Mouse (Mus musculus) kidney, adult 9 months (tissue): ENCODE results near the gene Gpr25.
A peak's percentile ranks its signal among the peaks of the same experiment; 100 is the strongest.

Experiments
- DNase-seq: peaks from one replicate; pipeline ENCODE4 v3.0.0; 2022

Gene Gpr25

DNA sequence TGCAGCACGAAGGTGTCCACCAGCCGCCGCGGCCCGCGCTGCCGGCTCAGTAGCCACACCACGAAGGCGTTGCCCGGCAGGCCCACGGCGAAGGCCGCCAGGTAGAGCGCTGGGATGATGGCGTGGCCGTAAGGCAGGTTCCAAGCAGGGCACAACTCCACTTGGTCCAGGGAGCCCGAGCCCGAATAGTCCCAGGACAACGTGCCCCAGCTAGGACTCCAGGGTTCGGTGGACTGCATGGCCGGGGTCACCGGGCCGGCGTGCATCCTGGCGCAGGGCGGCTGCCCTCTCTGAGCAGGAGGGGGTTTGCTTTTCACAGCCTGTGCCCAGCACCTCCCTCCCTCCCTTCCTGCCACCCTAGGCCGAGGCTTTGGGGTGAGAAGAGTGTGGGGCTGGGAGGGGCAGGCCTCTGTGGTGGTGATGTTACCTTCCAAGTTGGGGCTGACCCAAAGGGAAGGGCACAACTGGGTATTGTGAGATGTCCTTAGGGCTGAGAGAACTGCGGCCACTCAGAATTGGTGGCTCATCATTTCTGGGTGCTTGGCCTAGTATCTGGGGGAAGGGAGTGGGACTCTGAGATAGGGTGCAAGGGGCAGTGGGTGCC, at the start of gene Gpr25:
TSS of gene Gpr25 (minus strand) at position 239 of the 604 bp plus-strand sequence.
- no peak for DNase-seq

DNA sequence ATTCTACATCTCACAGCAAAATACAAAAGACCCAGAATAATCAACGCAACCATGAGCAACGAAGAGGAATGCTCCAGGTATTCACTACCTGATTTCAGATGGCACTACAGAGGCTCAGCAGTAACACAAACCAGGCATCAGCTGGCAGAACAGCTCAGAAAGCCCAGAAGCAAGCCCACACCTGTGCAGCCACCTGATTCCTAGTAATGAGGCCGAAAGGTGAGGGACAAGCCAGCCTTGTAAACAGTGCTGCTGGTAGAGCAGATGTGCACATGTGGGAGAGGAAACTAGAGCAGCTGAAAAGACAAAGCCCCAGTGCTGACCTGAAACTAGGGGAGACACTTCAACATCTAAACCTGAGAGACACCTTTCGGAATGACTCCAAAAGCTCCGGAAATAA, 48.5 kb upstream of the Gpr25 start:
- DNase-seq, result no peak

DNA sequence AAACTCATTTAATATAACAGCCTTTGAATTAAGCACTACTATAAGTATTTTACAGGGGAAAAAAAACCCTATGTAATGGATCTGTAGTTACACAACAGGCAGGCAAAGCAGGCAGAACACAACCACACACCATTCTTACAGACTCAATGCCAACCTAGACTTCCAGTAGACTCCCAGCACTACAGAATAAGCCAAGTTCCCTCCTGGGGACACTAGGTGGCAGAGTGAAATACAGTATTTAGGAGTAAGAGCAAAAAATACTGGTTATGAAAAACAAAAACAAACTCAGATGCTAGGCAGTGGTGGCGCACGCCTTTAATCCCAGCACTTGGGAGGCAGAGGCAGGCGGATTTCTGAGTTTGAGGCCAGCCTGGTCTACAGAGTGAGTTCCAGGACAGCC, 45.8 kb upstream of the Gpr25 start:
- peak; percentile 66 for DNase-seq

DNA sequence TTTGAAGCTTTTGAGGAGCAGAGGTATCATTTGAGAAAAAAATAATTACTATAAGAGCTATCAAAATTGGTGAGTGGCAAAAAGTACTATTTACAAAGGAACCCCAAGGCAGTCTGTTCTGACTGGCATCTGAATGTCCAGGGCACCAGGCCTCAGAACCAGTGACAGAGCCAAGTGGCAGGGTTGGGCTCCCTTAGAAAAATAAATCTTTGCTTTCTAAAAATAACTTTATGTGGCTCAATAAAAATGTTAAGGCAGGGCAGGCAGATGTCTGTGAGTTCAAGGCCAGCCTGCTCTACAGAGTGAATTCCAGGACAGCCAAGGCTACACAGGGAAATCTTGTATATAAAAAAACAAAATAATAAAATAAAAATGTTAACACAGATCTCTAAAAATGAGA, 33.3 kb upstream of the Gpr25 start:
- DNase-seq, result no peak

DNA sequence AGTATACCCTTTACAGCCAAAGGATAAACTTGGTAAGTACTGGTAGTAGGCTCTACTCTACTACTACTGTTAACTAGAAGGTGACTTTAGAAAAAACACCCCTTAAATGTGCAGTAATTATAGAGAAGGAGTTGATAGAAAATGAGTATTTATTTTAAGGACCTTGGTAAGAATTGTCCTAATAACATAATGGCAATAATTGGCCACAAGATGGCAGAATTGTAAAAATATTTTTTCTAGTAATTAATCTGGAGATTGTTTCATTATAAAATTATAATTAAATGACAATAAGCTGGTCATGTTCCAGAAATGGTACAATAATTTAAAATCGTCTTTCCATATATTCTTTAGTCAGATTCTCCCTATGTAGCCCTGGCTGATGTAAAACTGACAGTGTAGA, 29.1 kb upstream of the Gpr25 start:
- DNase-seq, result peak; percentile 9

DNA sequence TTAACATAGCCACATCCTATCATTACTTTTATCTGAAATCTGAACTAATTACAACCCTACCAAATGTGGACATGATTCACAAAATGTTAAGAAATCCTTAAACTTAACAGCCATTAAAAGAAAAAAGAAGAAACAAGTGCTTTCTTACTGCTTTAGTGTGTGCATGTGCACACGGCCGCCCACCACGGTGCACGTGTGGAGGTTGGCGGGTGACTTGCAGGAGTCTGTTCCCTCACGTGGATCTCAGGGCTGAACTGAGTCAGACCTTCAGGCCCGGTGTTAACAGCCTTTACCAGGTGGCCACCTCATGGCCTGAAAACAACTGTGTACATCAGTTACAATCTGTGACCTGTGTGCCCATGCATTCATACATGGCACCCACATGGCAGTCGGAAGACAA, 16.7 kb upstream of the Gpr25 start:
- no peak for DNase-seq

DNA sequence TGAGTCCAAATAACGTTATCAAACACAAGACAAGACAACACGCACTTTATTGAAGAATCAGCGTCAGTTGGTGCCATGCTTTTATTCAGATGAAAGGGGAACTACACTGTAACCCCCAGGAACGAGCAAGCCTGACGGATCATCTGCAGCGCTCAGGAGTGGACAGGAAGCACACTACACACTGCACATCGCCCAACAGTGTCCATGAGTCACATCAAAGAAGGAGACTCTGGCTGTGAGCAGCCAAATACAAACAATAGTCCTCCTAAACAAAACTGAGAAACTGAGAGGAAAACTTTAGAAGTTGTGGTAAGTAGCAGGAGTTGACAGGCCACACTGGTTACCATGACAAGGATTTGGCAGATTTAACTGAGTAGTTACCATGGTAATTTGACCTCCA, 7.6 kb upstream of the Gpr25 start:
- DNase-seq, result no peak

DNA sequence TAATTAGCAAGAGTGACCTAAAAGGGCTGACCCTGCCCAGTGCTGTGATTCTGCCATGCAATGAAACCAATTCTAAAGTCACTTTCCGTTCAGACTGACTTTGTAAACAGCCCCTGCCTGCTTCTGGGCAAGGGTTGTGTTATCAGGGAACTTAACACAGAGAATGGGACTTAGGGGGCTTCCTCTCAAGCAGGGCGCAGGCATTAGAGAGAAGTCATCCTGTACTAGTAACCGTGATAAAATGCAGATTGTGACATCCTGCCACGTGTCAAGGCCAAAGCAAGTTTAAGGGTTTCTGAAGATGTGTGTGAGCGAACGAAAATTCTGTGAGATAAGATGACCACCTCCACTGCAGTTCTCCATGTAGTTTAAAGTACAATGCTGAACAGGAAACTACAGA, 5.5 kb upstream of the Gpr25 start:
- DNase-seq, result no peak

DNA sequence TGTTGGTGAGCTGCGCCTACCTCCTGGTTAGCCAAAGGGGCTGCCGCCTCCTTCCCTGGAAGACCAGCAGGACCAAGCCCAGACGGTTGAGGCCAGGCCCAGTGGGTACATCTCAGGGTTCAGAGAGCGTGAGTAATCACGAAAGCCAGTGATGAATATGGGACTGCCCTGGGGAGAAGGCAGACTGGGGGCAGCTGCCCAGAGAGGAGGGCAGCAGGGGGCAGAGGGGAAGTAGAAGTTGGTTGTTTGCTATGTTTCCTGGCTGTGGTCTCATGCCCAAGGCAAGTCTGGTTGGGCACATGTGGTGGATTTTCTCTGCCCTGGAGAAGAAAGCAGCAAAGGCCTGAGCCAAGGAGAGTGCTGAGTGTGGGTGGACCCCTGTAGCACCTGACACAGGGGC, 2.7 kb upstream of the Gpr25 start:
- no peak for DNase-seq

DNA sequence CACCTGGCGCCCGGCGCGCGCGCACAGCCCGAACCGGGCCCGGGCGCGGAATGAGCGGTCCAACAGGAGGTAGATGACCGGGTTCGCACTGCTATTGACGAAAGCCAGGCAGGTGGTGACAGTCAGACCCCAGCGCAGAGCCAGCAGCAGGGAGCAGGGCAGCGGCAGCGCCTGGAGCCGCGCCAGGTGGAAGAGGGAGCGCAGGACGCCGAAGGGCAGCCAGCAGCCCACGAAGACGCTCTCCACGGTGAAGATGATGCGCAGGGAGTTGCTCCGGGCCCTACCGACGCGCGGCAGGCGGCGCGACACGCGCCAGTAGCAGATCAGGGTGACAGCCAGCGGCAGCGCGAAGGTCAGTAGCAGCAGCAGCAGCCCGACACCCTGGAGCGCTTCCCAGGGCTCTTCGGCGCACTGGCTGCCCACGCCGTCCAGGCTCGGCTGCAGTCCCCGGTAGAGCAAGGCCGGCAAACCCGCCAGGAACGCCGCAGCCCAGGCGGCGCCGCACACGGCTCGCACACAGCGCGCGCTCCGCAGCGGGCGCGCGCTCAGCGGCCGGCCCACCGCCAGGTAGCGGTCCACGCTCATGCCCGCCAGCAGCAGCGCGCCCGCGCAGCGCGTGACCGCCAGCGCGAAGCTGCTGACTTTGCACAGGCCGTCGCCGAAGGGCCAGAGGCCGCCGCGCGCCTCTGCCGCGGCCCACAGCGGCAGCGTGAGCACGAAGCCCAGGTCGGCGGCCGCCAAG, 609 bp downstream of the Gpr25 start:
- peak; percentile 56 for DNase-seq

DNA sequence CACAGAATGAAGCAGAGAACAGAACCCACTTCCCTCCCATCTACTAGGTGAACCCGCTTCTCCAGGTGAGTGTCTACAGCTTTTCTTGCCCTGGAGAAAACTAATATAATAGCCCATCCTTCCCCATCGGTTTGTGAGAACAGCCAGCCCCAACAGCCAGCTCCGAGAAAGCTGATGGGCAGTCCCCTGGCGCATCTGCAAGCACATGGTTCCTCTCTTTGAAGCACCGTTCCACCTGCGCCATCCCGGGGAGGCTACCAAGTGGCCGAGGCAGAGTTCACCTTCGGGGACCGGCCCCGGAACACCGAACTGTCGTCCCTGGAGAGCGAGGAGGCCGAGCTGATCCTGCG, 1.2 kb downstream of the Gpr25 start:
- DNase-seq, result no peak

DNA sequence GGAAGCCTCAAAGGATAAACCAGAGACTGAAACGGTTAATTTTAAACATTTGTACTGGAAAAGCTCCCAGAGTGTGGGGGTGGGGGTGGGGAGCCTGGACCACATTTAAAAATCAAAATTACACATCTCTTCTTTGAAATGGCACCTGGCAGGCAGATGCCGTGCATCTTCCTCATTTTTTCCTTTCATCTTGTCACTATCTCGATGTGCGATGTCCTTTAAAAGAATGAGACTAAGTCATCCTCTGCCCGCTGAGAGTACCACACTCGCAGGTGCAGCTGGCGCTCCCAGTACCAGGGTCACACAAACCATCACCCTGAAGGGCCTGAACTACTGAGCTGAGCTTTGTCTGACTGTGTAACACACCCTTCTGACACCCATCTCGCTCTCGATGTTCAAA, 2.2 kb downstream of the Gpr25 start:
- no peak for DNase-seq

DNA sequence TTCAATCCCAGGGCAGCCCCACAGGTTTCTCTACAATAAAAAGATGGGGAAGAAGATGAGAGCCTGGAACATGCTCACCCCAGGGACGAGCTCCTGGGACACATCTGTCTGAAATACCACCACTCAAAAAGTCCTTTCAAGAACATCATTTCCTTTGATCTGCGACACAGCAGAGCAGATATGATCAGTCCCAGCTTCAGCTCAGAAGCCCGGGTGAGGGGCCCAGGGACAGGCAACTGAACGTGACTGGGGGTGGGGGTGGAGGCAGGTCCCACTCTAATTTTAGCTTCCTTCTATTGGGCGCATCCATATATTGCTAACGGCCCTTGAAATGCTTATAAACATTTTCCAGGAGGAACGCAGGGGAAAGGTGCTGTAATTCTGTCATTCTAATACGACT, 5.0 kb downstream of the Gpr25 start:
- DNase-seq, result no peak

DNA sequence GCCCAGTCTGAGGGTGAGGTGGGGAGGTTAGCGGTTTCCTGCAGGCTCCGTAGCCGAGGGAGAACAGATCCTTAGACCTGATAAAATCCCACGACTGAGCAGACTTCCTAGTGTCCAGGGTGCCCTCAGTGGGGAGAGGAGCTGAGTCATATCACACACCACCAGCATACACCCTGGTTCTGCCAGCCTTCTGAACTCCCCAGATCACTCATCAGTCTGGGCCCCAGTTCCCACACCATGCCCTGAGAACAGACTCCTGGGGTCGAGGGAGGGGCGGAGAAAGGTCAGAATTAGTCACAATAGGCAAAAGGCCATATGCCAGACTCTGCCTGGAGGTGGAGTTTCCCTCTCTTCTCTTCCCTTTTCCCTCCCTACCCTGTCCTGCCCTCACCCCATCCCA, 5.5 kb downstream of the Gpr25 start:
- no peak for DNase-seq

DNA sequence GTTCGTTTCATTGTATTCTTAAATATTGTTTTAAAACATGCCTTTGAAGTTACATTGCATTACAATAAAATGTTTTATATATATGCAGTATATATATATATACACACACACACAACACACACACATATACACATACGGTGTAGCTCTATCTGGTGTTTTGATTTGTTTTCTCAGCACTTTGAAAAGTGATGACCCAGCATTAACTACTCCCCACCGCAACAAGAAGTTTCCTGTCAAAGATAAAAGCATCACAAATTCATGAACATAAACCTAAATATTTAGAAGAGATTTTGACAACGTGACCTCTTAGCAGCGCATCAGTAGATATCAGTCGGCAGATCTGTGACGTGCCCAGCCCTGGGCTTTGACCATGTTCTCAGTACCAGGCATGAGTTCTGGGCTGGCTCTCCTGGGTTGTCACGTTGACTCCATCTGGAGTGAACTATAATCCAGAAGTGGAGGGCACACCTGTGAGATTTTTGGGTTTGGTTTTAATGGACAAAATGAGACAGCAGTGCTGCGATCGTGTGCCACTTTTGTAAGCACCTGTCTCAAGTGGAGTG, 6.1 kb downstream of the Gpr25 start:
- no peak for DNase-seq

DNA sequence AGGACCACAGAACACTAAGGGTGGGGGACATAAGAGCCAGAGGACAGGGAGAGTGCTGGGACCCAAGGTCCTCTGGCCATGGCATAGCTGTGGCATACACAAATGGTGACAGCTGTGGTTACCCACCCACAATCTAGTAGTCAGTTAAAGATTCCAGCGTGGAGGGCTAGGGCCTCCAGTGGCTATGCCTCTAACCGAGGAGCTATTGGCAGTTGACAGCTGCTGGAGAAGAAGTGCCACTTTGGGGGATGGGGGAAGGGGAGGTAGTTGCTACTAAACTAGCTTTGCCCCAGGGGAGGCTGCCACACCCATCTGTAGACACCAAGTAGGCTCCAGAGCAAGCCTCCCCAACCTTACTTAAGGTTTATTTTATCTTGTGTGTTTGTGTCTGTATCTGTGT, 7.2 kb downstream of the Gpr25 start:
- DNase-seq, result no peak

DNA sequence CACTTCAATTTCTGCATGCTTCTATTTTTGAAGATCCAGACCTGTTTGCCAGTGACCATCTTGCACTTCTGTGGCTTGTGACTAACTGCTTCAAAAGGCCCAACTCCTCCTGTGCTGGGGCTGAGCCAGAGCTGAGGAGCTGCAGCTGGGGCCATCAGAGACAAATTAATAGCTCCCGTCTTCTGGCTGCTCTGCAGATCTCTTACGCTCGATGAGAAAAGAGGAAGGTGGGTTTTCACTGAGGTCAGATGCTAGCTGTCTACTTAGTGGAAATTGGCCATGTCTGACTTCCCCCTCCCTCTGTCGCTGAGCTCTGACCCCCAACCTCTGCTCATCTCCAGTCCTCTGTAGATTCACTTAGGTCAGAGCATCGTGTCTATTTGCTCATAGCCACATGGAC, 11.0 kb downstream of the Gpr25 start:
- DNase-seq, result no peak

DNA sequence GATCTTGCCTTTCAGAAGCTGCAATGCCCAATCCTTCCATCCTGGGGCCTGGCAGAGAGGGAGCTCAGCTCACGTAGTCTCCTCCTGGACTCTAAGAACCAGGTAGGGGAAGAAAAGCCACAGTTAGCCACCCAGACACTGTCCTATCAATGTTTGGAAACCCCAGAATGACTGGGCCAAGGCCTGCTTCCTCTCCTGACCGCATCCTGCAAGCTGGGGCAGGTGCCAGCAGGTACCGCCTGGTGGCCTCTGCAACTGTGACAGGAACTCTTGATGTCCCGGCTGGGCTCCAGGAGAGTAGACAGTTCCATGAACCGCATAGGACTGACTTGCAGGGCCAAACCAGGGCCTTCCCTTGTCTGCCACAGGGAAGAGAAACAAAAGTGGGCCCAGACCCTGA, 13.3 kb downstream of the Gpr25 start:
- DNase-seq, result no peak

DNA sequence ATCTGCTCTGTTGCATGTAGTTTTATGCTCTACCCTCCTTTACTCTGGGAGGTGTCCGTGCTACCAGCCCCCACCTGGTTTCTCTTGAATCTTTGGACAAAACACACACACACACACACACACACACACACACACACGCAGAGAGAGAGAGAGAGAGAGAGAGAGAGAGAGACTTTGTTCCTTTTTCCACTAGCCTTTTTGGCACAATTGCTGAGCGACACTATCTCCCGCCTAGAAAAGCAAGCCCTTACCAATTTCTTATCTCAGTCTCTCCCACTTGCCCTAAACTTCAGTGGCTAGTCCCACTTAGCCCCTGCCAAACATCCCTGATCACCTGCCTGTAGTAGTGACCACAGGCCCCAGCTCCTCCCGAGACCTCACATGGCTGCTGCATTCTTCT, 16.2 kb downstream of the Gpr25 start:
- no peak for DNase-seq

DNA sequence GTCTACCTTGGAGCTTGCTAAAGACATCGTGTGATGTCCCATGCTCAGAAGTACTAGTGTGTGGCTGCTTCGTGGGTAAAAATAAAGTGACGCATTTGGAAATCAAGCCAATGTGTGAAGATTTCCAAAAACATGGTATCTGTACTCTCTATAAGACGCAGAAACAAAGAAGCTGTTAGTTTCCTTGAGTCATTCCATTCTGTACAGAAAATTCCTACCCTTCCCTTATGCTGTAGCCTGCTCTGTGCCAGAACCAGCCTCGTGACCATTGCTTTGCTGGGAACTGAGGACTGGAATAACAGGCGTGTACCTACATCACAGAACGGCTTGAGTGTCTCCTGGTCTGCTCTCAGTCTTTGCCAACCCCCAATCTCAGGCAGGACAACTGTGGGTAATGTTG, 18.9 kb downstream of the Gpr25 start:
- DNase-seq, result no peak

DNA sequence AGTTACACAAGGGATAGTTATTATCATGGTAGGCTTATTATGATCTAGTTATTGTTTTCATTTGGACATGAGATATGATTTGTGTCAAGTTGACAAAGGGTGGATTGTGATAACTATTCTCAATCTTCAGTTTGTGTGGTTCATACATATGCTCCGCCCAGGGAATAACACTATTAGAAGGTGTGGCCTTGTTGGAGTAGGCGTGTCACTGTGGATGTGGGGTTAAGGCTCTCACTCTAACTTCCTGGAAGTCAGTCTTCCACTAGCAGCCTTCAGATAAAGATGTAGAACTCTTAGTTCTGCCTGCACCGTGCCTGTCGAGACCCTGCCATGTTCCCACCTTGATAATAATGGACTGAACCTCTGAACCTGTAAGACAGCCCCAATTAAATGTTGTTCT, 22.2 kb downstream of the Gpr25 start:
- no peak for DNase-seq

DNA sequence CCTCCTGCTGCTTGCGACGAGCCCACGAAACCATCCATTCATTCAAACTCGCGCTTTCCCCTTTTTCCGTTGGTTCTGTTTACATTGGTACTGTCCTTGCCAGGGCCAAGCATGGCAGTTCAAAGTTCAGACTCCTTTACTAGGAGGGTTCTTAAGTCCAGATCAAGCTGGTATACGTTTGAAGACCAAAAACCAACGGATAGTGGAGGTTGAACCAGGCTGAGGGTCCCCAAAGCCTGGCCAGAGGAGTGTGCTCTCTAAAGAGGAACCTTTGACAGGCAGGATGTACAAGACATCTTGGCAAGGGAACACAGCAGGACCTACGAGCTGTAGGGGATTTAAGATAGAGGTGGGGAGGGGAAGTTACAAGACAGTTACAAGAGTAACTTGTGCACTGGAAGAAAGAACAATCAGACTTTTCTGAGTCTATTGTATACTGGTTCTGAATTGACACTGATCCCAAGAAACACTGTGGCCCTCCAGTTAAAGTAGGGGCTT, 26.0 kb downstream of the Gpr25 start:
- no peak for DNase-seq

DNA sequence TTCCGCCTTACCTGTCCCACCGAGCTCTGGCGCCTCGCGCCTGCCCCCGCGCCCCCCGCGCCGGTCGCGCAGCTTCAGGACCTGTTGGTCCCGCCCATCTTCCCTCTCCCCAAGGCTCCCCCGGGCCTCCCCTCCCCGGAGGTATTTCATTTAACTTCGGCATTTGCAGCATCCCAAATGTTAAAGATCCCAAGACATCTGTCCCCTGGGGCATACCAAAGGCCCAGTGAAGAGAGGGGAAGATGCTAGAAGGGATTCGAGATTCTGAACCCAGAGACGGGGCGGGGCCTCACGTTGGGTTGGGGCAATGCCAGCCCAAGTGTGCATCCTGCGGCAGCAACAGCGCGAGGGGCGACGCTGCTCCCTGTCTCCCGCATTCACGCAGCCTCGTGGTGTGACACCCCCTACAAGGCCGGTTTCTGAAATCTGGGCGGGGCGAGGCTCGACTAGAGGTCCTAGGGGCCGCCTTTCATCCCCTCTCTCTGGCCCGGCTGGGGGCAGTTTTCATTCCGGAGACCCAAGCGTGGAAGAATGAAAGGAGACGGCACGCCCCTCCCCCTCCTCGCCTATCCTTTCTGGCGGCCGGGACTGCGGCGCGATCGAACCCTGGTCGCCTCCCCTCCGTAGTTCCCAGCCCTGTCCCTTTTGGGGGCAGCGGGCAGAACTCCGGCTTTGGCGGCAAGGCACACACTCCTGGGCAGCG, 26.6 kb downstream of the Gpr25 start, which contains the start of gene Inava:
TSS of gene Inava (minus strand) at position 373 of the 703 bp plus-strand sequence.
- peak; percentile 29 for DNase-seq
